Mouse (Mus musculus) midbrain, embryonic 15.5 days (tissue): ENCODE results near the gene Zan. TPM values are rescaled to one million over a fixed set of nuclear protein-coding genes. Genes with fewer than 3 reads are reported as not detected.

Experiments used
- ATAC-seq: fragments of 200-750 bp; cut with Nextera tagmentation; replicated peaks from 2 replicates; pipeline ENCODE4 v1.8.0; 2017; ENCODE audit warnings: moderate TSS enrichment
- H3K27ac ChIP-seq: fragments of 300-500 bp; sonication (generic); 2 replicates; pipeline ENCODE4 v1.5.1; 2015; ENCODE audit warnings: mild to moderate bottlenecking, inconsistent platforms
- H3K27me3 ChIP-seq: fragments of 300-500 bp; sonication (generic); replicated peaks from 2 replicates; pipeline ENCODE4 v1.6.1; 2015; ENCODE audit warnings: inconsistent platforms
- H3K36me3 ChIP-seq: fragments of 300-500 bp; sonication (generic); replicated peaks from 2 replicates; pipeline ENCODE4 v1.6.1; 2015; ENCODE audit warnings: inconsistent platforms
- H3K4me1 ChIP-seq: fragments of 300-500 bp; sonication (generic); 2 replicates; pipeline ENCODE4 v1.6.1; 2015; ENCODE audit warnings: inconsistent platforms
- H3K4me2 ChIP-seq: fragments of 300-500 bp; sonication (generic); 2 replicates; pipeline ENCODE4 v1.6.1; 2015; ENCODE audit warnings: inconsistent platforms, mild to moderate bottlenecking, moderate library complexity
- H3K4me3 ChIP-seq: fragments of 300-500 bp; sonication (generic); 2 replicates; pipeline ENCODE4 v1.5.1; 2015; ENCODE audit warnings: mild to moderate bottlenecking, inconsistent platforms
- H3K9ac ChIP-seq: fragments of 300-500 bp; sonication (generic); 2 replicates; pipeline ENCODE4 v1.6.1; 2015; ENCODE audit warnings: mild to moderate bottlenecking, inconsistent platforms
- H3K9me3 ChIP-seq: fragments of 300-500 bp; sonication (generic); 2 replicates; pipeline ENCODE4 v1.6.1; 2016; ENCODE audit warnings: inconsistent platforms
- WGBS: fragments of 180-500 bp; shearing (Covaris S2); methylation state at CpG from one replicate; pipeline ENCODE4 v1.1.7; 2015; ENCODE audit warnings: mixed read lengths; 5-methylcytosine and 5-hydroxymethylcytosine counted together
- polyA plus RNA-seq: library from polyadenylated mRNA; unstranded; fragments of >200 nt; fragmentation: Nextera tagmentation; extraction: Ambion mirVana; gene quantifications from 2 replicates; pipeline ENCODE4 v1.2.1, GENCODE M21; 2015

The Zan gene
- polyA plus RNA-seq, 1 experiment from 2014 or later: 0.50 TPM

- Histone ChIP-seq H3K27me3 (peaks cover 16% of the 10 kb centered on the region; the same call in 1 of the 2 replicates), H3K4me3 (no peak overlapping the region), H3K9me3 (no peaks in the 10 kb centered on the region), H3K9ac (no peak overlapping the region), H3K4me1 (peaks cover 27% of the 10 kb centered on the region), H3K36me3 (no peaks in the 10 kb centered on the region), H3K27ac (no peak overlapping the region), H3K4me2 (no peak overlapping the region)
- ATAC-seq: no peak
- 83% methylated on average over 1 of the region's 1 CpGs for WGBS
Measured at GRCm38 (mm10) chr5:137346388-137346787, 130.5 kb downstream of the Zan start.

DNA sequence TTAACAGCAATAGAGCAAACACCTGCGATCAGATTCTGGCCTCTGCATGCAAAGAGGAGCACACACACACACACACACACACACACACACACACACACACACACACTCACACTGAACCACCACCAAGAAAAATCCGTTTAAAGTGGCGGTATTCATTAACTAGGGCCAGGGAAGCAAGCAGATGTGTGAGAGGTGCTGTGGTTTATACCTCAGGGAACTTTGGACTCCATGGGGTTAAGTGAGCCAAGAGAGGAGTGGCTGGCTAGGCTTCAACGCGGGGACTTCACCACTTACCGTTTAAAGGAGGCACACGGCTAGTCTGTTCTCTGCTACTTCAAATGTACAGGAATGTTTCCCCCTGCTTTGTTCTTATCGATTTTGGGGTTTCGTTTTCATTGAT, 131.0 kb downstream of the Zan start:
- 20% methylated on average over 9 of the region's 9 CpGs for WGBS
- ATAC-seq: no peak
- Histone ChIP-seq H3K4me3 (no peak overlapping the region), H3K9me3 (no peaks in the 10 kb centered on the region), H3K27me3 (peaks cover 16% of the 10 kb centered on the region; the same call in 1 of the 2 replicates), H3K9ac (no peak overlapping the region), H3K4me2 (no peak overlapping the region), H3K4me1 (peaks cover 25% of the 10 kb centered on the region), H3K27ac (no peak overlapping the region), H3K36me3 (no peaks in the 10 kb centered on the region)

DNA sequence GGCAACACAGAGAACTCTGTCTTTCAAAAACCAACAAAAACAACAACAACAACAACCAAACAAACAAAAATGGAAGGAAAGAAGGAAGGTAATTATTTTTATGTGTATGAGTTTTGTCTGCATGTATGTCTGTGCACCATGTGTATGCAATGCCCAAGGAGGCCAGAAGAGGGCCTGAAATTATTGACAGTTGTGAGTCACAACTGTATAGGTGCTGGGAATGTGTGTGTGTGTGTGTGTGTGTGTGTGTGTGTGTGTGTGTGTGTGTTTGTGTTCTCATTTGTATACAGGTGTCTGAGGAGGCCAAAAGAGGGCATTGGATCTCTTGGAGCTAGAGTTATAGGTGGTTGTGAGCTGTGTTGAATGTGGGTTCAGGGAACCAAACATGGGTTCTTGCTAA, 133.0 kb downstream of the Zan start:
- Histone ChIP-seq H3K4me2 (no peak overlapping the region), H3K9ac (no peak overlapping the region), H3K4me3 (no peak overlapping the region), H3K9me3 (no peaks in the 10 kb centered on the region), H3K27me3 (0 out of 2 replicates have a peak, but pooled peaks cover 5% of the 10 kb centered on the region), H3K27ac (no peak overlapping the region), H3K36me3 (no peaks in the 10 kb centered on the region), H3K4me1 (peaks cover 19% of the 10 kb centered on the region)
- ATAC-seq: no peak

DNA sequence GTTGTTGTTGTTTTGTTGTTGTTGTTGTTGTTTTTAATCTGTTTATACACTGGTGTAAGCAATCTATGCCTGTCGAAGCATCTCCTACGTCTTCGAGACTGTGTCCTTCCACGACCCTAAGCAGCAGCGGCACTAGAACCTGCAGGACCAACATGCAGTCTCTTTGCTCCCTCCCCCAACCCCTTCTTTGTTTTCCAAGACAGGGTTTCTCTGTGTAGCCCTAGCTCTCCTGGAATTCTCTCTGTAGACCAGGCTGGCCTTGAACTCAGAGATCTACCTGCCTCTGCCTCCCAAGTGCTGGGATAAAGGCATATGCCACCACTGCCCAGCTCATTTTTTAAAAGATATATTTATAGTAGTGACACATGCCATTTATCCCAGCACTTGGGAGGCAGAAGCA, 133.5 kb downstream of the Zan start:
- H3K4me2 ChIP-seq: no peak overlapping the region
- H3K9me3 ChIP-seq: no peaks in the 10 kb centered on the region
- no peaks in the 10 kb centered on the region for H3K36me3 ChIP-seq
- 95% methylated on average over 5 of the region's 5 CpGs for WGBS
- 0 out of 2 replicates have a peak, but pooled peaks cover 2% of the 10 kb centered on the region for H3K27me3 ChIP-seq
- no peak overlapping the region for H3K27ac ChIP-seq
- no peak for ATAC-seq
- no peak overlapping the region for H3K4me3 ChIP-seq
- peaks cover 18% of the 10 kb centered on the region for H3K4me1 ChIP-seq
- no peak overlapping the region for H3K9ac ChIP-seq

GRCm38 (mm10) chr5:137342407-137343012, 134.4 kb downstream of the Zan start:
- ATAC-seq: no peak
- H3K9me3 ChIP-seq: no peaks in the 10 kb centered on the region
- no peak overlapping the region for H3K4me2 ChIP-seq
- no peak overlapping the region for H3K4me3 ChIP-seq
- WGBS: 80% methylated on average over 7 of the region's 7 CpGs
- no peaks in the 10 kb centered on the region for H3K36me3 ChIP-seq
- no peak overlapping the region for H3K9ac ChIP-seq
- H3K27me3 ChIP-seq: no peaks in the 10 kb centered on the region
- peaks cover 19% of the 10 kb centered on the region for H3K4me1 ChIP-seq
- no peak overlapping the region for H3K27ac ChIP-seq

DNA sequence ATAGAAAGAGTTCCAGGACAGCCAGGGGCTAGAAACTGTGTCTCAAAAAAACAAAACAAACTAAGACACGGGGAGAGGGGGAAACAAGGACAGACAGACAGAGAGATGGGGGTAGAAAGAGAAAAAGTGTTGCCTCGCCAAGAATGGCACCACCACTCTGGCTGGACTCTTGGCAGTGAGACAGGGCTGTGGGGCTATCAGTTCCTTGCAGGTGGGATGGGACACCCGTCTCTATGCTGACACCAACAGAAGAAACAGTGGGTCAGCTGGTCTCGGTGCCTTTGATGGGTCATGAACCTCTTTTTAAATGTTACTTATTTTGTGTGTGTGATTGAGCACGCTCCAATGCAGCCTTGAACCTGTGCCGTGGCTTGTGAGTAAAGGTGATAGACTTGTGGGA, 136.6 kb downstream of the Zan start:
- H3K36me3 ChIP-seq: no peaks in the 10 kb centered on the region
- H3K9ac ChIP-seq: 0 out of 2 replicates have a peak overlapping the region, but pooled peaks have one; percentile 53
- no peaks in the 10 kb centered on the region for H3K27me3 ChIP-seq
- no peaks in the 10 kb centered on the region for H3K9me3 ChIP-seq
- WGBS: 81% methylated on average over 6 of the region's 6 CpGs
- H3K27ac ChIP-seq: peak overlapping the region; percentile 82
- ATAC-seq: no peak
- peak overlapping the region; percentile 85 for H3K4me2 ChIP-seq
- 0 out of 2 replicates have a peak overlapping the region, but pooled peaks have one; percentile 45 for H3K4me3 ChIP-seq
- peaks cover 20% of the 10 kb centered on the region for H3K4me1 ChIP-seq

GRCm38 (mm10) chr5:137339290-137339979, 137.4 kb downstream of the Zan start:
- peak; percentile 60 for ATAC-seq
- Histone ChIP-seq H3K9me3 (no peaks in the 10 kb centered on the region), H3K36me3 (no peaks in the 10 kb centered on the region), H3K27me3 (no peaks in the 10 kb centered on the region), H3K4me1 (peaks cover 20% of the 10 kb centered on the region), H3K27ac (peak overlapping the region; percentile 82), H3K9ac (peak overlapping the region; percentile 53), H3K4me3 (peak overlapping the region; percentile 45), H3K4me2 (peak overlapping the region; percentile 85)
- 8% methylated on average over 22 of the region's 22 CpGs for WGBS

- under 1% methylated on average over 11 of the region's 11 CpGs for WGBS
- peak overlapping the region; percentile 85 for H3K4me2 ChIP-seq
- H3K9ac ChIP-seq: peak overlapping the region; percentile 53
Measured at GRCm38 (mm10) chr5:137338663-137339289, 138.1 kb downstream of the Zan start.

DNA sequence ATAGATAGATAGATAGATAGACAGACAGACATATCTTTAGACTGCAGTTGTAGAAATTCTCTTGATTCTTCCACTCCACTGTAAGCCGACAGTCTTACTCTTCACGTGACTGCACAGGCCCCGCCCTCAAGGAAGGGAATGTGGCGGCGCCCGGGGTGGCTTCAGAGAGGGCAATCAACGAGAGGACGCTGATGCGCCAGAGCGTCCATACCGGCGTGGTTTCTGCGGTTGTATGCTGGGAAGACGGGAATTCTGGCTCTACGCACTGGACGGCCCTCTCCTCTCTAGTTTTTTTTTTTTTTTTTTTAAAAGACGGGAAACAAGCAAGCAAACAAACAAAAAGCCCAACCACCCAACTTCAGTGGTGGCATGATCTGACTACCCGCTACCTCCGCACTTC, 138.6 kb downstream of the Zan start:
- peaks cover 20% of the 10 kb centered on the region for H3K4me1 ChIP-seq
- H3K36me3 ChIP-seq: no peaks in the 10 kb centered on the region
- H3K9me3 ChIP-seq: no peaks in the 10 kb centered on the region
- no peaks in the 10 kb centered on the region for H3K27me3 ChIP-seq
- H3K9ac ChIP-seq: peak overlapping the region; percentile 53
- peak overlapping the region; percentile 45 for H3K4me3 ChIP-seq
- H3K27ac ChIP-seq: peak overlapping the region; percentile 82
- ATAC-seq: peak; percentile 78
- 0% methylated on average over 19 of the region's 19 CpGs for WGBS
- H3K4me2 ChIP-seq: peak overlapping the region; percentile 85

More at GRCm38 (mm10) chr5:137338663-137339289, 138.1 kb downstream of the Zan start:
- peak overlapping the region; percentile 82 for H3K27ac ChIP-seq
- ATAC-seq: peak; percentile 12
- H3K27me3 ChIP-seq: no peaks in the 10 kb centered on the region
- H3K4me3 ChIP-seq: peak overlapping the region; percentile 45
- no peaks in the 10 kb centered on the region for H3K36me3 ChIP-seq
- H3K9me3 ChIP-seq: no peaks in the 10 kb centered on the region
- peaks cover 20% of the 10 kb centered on the region for H3K4me1 ChIP-seq

- Histone ChIP-seq H3K27me3 (no peaks in the 10 kb centered on the region), H3K9ac (no peak overlapping the region), H3K36me3 (no peaks in the 10 kb centered on the region), H3K4me1 (peaks cover 30% of the 10 kb centered on the region), H3K9me3 (no peaks in the 10 kb centered on the region), H3K4me3 (no peak overlapping the region), H3K27ac (no peak overlapping the region), H3K4me2 (no peak overlapping the region)
- WGBS: 54% methylated on average over 8 of the region's 8 CpGs
- ATAC-seq: no peak
Measured at GRCm38 (mm10) chr5:137337190-137337589, 139.7 kb downstream of the Zan start.

DNA sequence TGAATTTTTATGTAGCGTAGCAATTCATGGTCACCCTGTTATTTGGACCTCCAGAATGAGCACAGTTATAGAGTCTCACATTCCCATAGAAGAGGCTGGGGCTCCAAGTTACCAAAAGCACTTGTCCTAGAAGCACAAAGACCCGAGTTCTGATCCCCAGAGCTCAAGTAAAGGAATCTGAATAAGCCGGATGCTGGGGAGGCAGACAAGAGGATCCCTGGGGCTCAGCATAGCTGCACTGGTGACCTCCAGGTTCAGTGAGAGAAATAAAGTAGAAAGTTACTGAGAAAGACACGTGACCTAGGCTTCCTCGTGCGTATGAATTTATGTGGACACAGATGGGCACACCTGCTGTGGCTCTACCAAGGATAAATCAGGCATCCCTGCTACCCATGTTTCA, 141.8 kb downstream of the Zan start:
- WGBS: 62% methylated on average over 6 of the region's 6 CpGs
- no peaks in the 10 kb centered on the region for H3K9me3 ChIP-seq
- H3K4me1 ChIP-seq: peaks cover 34% of the 10 kb centered on the region
- no peak overlapping the region for H3K4me2 ChIP-seq
- H3K36me3 ChIP-seq: 0 out of 2 replicates have a peak, but pooled peaks cover under 1% of the 10 kb centered on the region
- no peak for ATAC-seq
- no peak overlapping the region for H3K27ac ChIP-seq
- H3K9ac ChIP-seq: no peak overlapping the region
- no peak overlapping the region for H3K4me3 ChIP-seq
- no peaks in the 10 kb centered on the region for H3K27me3 ChIP-seq

GRCm38 (mm10) chr5:137334317-137334716, 142.5 kb downstream of the Zan start:
- peaks cover 28% of the 10 kb centered on the region for H3K4me1 ChIP-seq
- H3K9ac ChIP-seq: no peak overlapping the region
- H3K4me2 ChIP-seq: peak overlapping the region; percentile 91; the same call in 1 of the 2 replicates
- 54% methylated on average over 10 of the region's 10 CpGs for WGBS
- H3K4me3 ChIP-seq: peak overlapping the region; percentile 77
- H3K27me3 ChIP-seq: no peaks in the 10 kb centered on the region
- H3K36me3 ChIP-seq: 0 out of 2 replicates have a peak, but pooled peaks cover 4% of the 10 kb centered on the region
- peak overlapping the region; percentile 82; the same call in 1 of the 2 replicates for H3K27ac ChIP-seq
- no peaks in the 10 kb centered on the region for H3K9me3 ChIP-seq
- no peak for ATAC-seq
